Mouse (Mus musculus) midbrain, embryonic 14.5 days (tissue): ENCODE measurements around the gene Rab3gap2. TPM values are rescaled to one million over a fixed set of nuclear protein-coding genes. Genes with fewer than 3 reads are reported as not detected.
A peak's percentile ranks its signal among the peaks of the same experiment; 100 is the strongest.

ENCODE experiments used
- ATAC-seq: fragments of 200-750 bp; cut with Nextera tagmentation; 2 replicates; pipeline ENCODE4 v1.8.0; 2017; ENCODE audit warnings: moderate number of reproducible peaks, moderate library complexity; ENCODE audit not compliant: low FRiP score, low TSS enrichment
- DNase-seq: peaks from one replicate; pipeline ENCODE4 v3.0.0-alpha.2; 2015
- H3K27ac ChIP-seq: fragments of 300-500 bp; sonication (generic); replicated peaks from 2 replicates; pipeline ENCODE4 v1.5.1; 2014; ENCODE audit warnings: mild to moderate bottlenecking, low read depth, low read length, moderate library complexity
- H3K27me3 ChIP-seq: fragments of 300-500 bp; sonication (generic); 2 replicates; pipeline ENCODE4 v1.6.1; 2014; ENCODE audit warnings: low read length, control low read depth, mixed read lengths; ENCODE audit not compliant: control insufficient read depth, insufficient read depth
- H3K36me3 ChIP-seq: fragments of 300-500 bp; sonication (generic); 2 replicates; pipeline ENCODE4 v1.6.1; 2014; ENCODE audit warnings: low read length, control low read depth; ENCODE audit not compliant: control insufficient read depth, insufficient read depth
- H3K4me1 ChIP-seq: fragments of 300-500 bp; sonication (generic); 2 replicates; pipeline ENCODE4 v1.6.1; 2014; ENCODE audit warnings: mild to moderate bottlenecking, antibody characterized with exemption, low read length, control low read depth; ENCODE audit not compliant: control insufficient read depth, insufficient read depth
- H3K4me2 ChIP-seq: fragments of 300-500 bp; sonication (generic); 2 replicates; pipeline ENCODE4 v1.6.1; 2014; ENCODE audit warnings: mild to moderate bottlenecking, low read length, moderate library complexity
- H3K4me3 ChIP-seq: fragments of 300-500 bp; sonication (generic); replicated peaks from 2 replicates; pipeline ENCODE4 v1.5.1; 2014; ENCODE audit warnings: low read depth, low read length
- H3K9ac ChIP-seq: fragments of 300-500 bp; sonication (generic); replicated peaks from 2 replicates; pipeline ENCODE4 v1.6.1; 2014; ENCODE audit warnings: mild to moderate bottlenecking, low read length, moderate library complexity
- H3K9me3 ChIP-seq: fragments of 300-500 bp; sonication (generic); 2 replicates; pipeline ENCODE4 v1.6.1; 2016; ENCODE audit warnings: low read length, control low read depth, mixed read lengths; ENCODE audit not compliant: control insufficient read depth
- WGBS: fragments of 180-500 bp; shearing (Covaris S2); extraction: QIAGEN DNeasy Blood & Tissue Kit; methylation state at CpG from one replicate; pipeline ENCODE4 v1.1.7; 2014; 5-methylcytosine and 5-hydroxymethylcytosine counted together
- polyA plus RNA-seq: library from polyadenylated mRNA; unstranded; fragments of >200 nt; fragmentation: Nextera tagmentation; extraction: Ambion mirVana; gene quantifications from 2 replicates; pipeline ENCODE4 v1.2.1, GENCODE M21; 2014

Rab3gap2 gene
- polyA plus RNA-seq, 1 experiment from 2014 or later, result 26.5 TPM

DNA sequence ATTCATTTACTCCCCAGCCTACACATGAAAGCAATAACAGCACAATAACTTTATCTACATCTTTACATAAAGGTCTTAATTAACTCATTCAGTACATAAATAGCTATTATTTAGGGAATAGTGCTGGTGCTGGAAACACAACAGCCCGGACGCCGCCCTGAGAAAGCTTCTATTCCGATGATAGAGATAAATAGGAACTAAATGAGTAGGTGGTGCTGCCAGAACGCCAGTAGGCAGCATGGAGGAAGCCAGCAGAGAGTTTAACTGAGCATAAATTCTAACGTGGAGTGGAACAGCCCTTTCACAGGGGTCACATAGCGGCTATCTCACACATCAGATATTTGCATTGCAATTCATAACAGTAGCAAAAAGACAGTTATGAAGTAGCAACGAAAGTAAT, 39.1 kb downstream of the Rab3gap2 start:
- Histone ChIP-seq H3K4me1 (no peaks in the 10 kb centered on the region), H3K27ac (no peak overlapping the region), H3K9me3 (no peaks in the 10 kb centered on the region), H3K36me3 (peaks cover 83% of the 10 kb centered on the region), H3K4me2 (no peak overlapping the region), H3K4me3 (no peak overlapping the region), H3K27me3 (no peaks in the 10 kb centered on the region), H3K9ac (no peak overlapping the region)
- WGBS, result 94% methylated on average over 8 of the region's 8 CpGs
- ATAC-seq, result no peak
- no peak for DNase-seq

DNA sequence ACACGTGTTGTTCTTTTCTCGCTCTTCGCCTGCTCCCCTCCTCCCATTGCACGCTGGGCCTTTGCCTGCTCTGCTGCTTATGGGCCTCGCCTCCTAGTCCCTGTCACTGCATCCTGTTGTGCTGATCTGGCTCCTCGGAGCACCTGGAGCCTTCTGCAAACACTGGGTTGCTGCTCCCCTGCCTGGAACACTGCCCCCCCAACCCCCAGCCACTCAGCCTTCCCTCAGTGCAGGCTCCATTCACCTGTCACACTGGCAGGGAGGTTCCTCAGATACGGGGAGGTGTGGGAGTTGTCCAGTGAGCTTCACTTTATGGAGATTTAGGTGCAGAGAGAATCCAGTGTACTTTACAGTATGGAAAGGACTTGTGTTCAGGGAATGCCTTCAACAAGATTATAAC, 41.5 kb downstream of the Rab3gap2 start:
- Histone ChIP-seq H3K4me3 (no peak overlapping the region), H3K27me3 (no peaks in the 10 kb centered on the region), H3K4me1 (no peaks in the 10 kb centered on the region), H3K9me3 (no peaks in the 10 kb centered on the region), H3K4me2 (no peak overlapping the region), H3K9ac (no peak overlapping the region), H3K36me3 (peaks cover 84% of the 10 kb centered on the region), H3K27ac (no peak overlapping the region)
- whole genome bisulfite sequencing, result 84% methylated on average over 7 of the region's 7 CpGs
- DNase-seq (no peak), ATAC-seq (no peak)

DNA sequence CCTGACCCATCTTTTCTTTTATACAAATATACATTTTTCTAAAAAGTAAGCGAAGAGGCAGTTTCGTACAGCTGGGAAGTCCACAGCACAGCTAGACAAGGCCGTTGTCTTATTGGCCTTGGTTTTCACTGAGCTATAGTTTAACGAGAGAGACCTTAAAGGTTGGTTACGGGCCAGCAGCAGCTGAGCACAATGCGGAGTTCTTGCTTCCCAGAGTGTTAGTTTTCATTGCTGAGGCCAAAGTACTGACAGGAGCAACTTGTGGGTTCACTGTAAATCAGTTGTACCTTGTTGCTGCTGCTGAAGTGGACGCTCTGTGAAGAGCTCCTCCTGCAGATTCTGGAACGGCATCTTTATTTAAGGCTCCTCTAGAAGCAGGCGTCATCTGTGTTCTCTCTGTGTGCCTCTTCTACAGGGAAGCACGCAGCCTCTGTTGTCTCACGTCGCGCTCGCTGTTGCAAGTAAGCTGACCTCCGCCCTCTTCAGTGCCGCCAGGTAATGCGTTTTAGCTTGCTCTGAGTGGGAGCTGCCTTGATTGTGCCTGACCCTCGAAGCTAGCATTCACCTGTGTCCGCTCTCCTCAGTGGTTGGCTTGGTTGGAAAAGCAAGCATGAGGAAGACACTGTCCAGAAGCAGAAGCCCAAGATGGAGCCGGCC, 43.6 kb downstream of the Rab3gap2 start:
- 94% methylated on average over 20 of the region's 20 CpGs for WGBS
- Histone ChIP-seq H3K4me2 (no peak overlapping the region), H3K9ac (no peak overlapping the region), H3K27me3 (no peaks in the 10 kb centered on the region), H3K4me3 (no peak overlapping the region), H3K27ac (no peak overlapping the region), H3K36me3 (peaks cover 85% of the 10 kb centered on the region), H3K9me3 (no peaks in the 10 kb centered on the region), H3K4me1 (no peaks in the 10 kb centered on the region)
- DNase-seq (no peak), ATAC-seq (no peak)

DNA sequence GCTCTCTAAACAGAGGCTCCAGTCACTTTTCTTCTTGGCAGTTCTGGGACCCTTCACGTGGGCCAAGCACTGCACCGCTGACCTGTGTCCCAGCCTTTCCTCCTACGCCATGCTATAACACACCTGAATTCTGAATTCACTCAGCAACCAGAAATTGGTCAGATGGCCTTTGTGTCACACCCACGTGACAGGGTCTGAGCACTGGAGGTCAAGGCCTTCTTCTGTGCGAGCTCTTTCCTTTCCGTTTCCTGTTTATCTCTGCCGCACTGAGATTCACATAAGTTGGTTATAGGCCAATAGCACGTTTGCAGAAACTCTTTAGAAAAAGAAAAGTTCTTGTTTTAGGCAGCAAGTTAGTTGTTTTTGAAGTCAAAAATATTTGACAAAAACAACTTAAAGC, 44.8 kb downstream of the Rab3gap2 start:
- 96% methylated on average over 8 of the region's 8 CpGs for WGBS
- no peaks in the 10 kb centered on the region for H3K4me1 ChIP-seq
- H3K4me3 ChIP-seq, result no peak overlapping the region
- DNase-seq, result no peak
- ATAC-seq, result no peak
- no peak overlapping the region for H3K9ac ChIP-seq
- no peak overlapping the region for H3K4me2 ChIP-seq
- no peak overlapping the region for H3K27ac ChIP-seq
- no peaks in the 10 kb centered on the region for H3K27me3 ChIP-seq
- H3K9me3 ChIP-seq, result no peaks in the 10 kb centered on the region
- peaks cover 83% of the 10 kb centered on the region for H3K36me3 ChIP-seq

DNA sequence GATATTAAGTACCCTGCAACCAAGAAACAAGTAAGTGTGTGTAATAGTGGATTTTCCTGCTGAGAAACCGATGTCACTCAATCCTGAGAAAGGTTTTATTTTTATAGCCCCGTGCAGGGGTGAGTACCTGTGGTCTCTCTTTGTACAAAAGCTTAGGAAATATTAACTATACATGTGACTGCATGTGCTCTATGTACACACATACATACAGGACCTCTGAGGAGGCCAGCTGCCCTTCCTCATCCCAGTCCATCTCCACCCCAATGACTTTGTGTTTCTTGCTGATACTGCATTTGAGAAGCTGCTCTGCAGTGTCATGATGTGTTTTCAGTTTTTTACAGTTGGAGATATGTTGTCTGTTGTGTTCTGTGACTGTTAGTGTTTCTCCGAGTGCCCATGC, 48.4 kb downstream of the Rab3gap2 start:
- DNase-seq (no peak), ATAC-seq (no peak)
- Histone ChIP-seq H3K4me3 (no peak overlapping the region), H3K4me2 (no peak overlapping the region), H3K4me1 (no peaks in the 10 kb centered on the region), H3K36me3 (peaks cover 74% of the 10 kb centered on the region), H3K27ac (no peak overlapping the region), H3K27me3 (no peaks in the 10 kb centered on the region), H3K9me3 (no peaks in the 10 kb centered on the region), H3K9ac (no peak overlapping the region)
- WGBS, result 90% methylated on average over 3 of the region's 3 CpGs

DNA sequence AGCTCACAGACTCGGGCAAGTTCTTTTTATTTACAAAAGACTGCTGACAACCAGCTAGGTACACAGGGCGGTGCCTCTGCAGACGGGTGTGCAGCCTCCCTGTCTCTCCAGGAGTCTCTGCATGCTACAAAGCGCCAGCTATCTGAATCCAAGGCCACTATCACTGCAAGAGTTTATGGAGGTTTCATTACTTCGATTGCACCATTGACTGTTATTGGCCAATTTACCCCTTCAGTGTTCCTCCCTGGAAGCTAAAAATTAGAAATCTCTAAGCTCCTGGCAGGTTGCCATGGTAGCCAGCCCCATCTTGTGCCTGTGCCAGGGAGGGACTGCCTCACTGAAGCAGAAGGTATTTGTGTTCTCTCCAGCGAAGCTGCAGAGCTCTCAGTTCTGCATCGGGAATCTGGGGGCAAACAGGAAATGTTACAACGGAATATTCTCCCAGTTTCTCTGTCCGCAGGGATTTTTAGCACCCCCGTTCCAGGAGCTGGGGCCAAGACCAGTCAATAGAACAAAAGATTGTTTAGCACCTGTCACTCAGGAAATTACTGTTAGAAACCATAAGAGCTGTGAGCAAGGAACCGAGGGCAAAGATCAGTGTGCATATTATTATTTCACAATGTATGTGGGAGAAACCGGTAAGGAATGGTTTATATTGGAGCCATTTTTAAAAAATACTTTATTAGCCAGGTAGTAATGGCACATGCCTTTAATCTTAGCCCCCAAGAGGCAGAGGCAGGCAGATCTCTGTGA, 49.4 kb downstream of the Rab3gap2 start:
- Histone ChIP-seq H3K36me3 (peaks cover 68% of the 10 kb centered on the region), H3K4me3 (no peak overlapping the region), H3K4me1 (no peaks in the 10 kb centered on the region), H3K9ac (no peak overlapping the region), H3K9me3 (no peaks in the 10 kb centered on the region), H3K27ac (0 out of 2 replicates have a peak overlapping the region, but pooled peaks have one; percentile 41), H3K27me3 (no peaks in the 10 kb centered on the region), H3K4me2 (no peak overlapping the region)
- WGBS, result 73% methylated on average over 12 of the region's 12 CpGs
- DNase-seq, result peak; percentile 69
- ATAC-seq, result no peak

DNA sequence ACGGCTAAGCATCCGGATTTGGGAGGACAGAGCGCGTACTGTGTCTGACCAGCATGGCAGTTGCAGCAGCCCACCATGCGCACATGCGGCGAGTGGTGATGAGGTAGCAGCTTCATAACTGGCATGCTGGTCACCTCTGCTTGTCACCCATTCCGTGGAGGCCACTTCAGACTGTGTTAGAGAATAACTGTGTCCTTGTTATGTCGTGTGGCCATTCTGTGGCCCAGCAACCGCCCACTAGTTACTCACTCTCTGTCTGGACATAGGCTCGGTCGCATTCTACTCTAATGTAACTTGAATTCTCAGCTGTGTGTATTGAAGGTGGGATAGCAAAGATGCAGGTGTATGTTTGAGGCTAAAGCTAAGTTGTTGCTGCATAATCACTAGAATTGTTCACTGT, 51.4 kb downstream of the Rab3gap2 start:
- no peak overlapping the region for H3K4me3 ChIP-seq
- H3K27ac ChIP-seq, result no peak overlapping the region
- ATAC-seq (no peak), DNase-seq (no peak)
- H3K9me3 ChIP-seq, result no peaks in the 10 kb centered on the region
- H3K36me3 ChIP-seq, result peaks cover 62% of the 10 kb centered on the region
- H3K9ac ChIP-seq, result no peak overlapping the region
- no peak overlapping the region for H3K4me2 ChIP-seq
- no peaks in the 10 kb centered on the region for H3K4me1 ChIP-seq
- 93% methylated on average over 12 of the region's 12 CpGs for WGBS
- no peaks in the 10 kb centered on the region for H3K27me3 ChIP-seq

DNA sequence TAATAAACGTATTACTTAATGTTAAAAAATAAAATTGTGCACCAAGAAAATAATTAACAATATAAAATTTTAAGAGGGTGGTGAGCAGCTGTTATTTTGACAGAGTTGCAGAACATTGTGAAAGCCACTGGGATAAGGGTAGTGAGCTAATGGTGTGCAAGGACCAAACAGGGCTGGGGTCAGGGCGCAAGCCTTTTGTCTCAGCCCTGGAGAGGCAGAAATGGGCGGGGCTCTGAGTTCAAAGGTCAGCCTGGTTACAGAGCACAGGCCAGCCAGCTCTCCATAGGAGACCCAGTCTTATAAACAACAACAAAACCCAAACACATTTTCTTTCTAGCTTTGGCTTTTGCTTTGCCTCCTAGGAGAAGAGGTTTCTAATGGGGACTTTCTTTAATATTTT, 52.8 kb downstream of the Rab3gap2 start:
- WGBS, result 34% methylated on average over 3 of the region's 3 CpGs
- DNase-seq (no peak), ATAC-seq (no peak)
- H3K9ac ChIP-seq, result no peak overlapping the region
- H3K27ac ChIP-seq, result no peak overlapping the region
- H3K36me3 ChIP-seq, result peaks cover 62% of the 10 kb centered on the region
- H3K4me2 ChIP-seq, result no peak overlapping the region
- H3K9me3 ChIP-seq, result no peaks in the 10 kb centered on the region
- H3K27me3 ChIP-seq, result no peaks in the 10 kb centered on the region
- H3K4me3 ChIP-seq, result no peak overlapping the region
- H3K4me1 ChIP-seq, result no peaks in the 10 kb centered on the region

DNA sequence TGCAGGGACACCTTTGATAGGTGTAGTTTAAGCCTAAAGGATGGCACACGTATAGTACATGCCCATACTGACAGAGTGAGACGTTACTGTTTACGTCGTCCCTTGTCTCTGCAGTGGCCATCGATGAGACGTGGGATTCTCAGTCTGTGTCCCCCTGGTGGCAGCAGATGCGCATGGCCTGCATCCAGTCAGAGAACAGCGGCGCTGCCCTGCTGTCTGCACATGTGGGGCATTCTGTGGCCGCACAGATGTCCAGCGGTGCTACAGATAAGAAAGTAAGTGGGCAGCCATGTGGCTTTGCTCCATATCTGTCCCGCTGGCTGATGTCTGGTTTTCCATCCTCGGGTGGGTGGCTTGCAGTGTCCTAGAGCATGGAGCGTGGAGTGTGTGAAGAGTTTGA, 58.6 kb downstream of the Rab3gap2 start:
- WGBS, result 59% methylated on average over 14 of the region's 14 CpGs
- DNase-seq (peak; percentile 65), ATAC-seq (no peak)
- H3K4me2 ChIP-seq, result no peak overlapping the region
- H3K36me3 ChIP-seq, result peaks cover 86% of the 10 kb centered on the region
- no peak overlapping the region for H3K4me3 ChIP-seq
- H3K9me3 ChIP-seq, result no peaks in the 10 kb centered on the region
- no peaks in the 10 kb centered on the region for H3K27me3 ChIP-seq
- no peaks in the 10 kb centered on the region for H3K4me1 ChIP-seq
- no peak overlapping the region for H3K9ac ChIP-seq
- no peak overlapping the region for H3K27ac ChIP-seq
